In the genomic region with DNA sequence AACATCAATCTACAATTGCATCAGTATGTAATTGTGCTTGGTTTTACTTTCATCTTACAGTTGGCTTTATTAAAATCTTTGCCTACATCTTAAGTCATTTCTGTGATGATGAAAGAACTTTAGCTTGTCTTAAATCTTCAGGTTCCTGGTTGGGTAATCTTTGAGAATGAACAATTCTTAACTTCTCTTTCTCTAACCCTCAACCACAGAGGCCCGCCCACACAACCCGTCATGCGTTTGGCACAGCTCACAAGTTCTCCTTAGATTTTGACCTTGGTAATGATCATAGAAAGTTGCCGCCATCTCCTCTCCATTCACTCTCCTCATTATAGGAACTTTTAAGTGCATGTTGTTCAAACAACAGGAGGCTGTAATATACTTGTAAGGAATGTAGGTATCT, we compare ENCODE assay signal across 16 mouse cellular contexts. TPM values are rescaled to one million over a fixed set of nuclear protein-coding genes. Genes with fewer than 3 reads are reported as not detected.
A peak's percentile ranks its signal among the peaks of the same experiment; 100 is the strongest.
DNase-seq lines count a peak whose midpoint lies in the region; ATAC-seq and TF ChIP-seq lines count a peak whose summit lies in the region.
"Had no signal": no experiment of that assay in that cellular context is flagged by ENCODE, and none has a peak within 500 bp of the region (broad histone marks: within the 10 kb centered on the region; RNA-seq: fewer than 3 reads in every experiment).

No protein-coding gene starts in this region.

- H3K36me3 ChIP-seq in hindbrain, postnatal 0 days (ENCODE audit: insufficient read depth, low read length), result no peaks in the 10 kb centered on the region
- H3K36me3 ChIP-seq: embryonic facial prominence, embryonic 10.5 days; G1E; limb, embryonic 15.5 days; midbrain, embryonic 12.5 days had no signal

- H3K4me3 ChIP-seq in hindbrain, postnatal 0 days (ENCODE audit: low read length), result no peak overlapping the region
- H3K4me3 ChIP-seq: embryonic facial prominence, embryonic 10.5 days; limb, embryonic 15.5 days; midbrain, embryonic 12.5 days had no signal

- no peak overlapping the region for H3K9ac ChIP-seq in hindbrain, postnatal 0 days (replicated peaks; ENCODE audit: low read length)
- H3K9ac ChIP-seq: limb, embryonic 15.5 days; midbrain, embryonic 12.5 days had no signal

- H3K4me2 ChIP-seq in hindbrain, postnatal 0 days (ENCODE audit: low read depth, low read length), result no peak overlapping the region
- H3K4me2 ChIP-seq: limb, embryonic 15.5 days; midbrain, embryonic 12.5 days had no signal

- H3K27me3 ChIP-seq in hindbrain, postnatal 0 days (ENCODE audit: insufficient read depth, low read length), result no peaks in the 10 kb centered on the region
- H3K27me3 ChIP-seq: limb, embryonic 15.5 days; midbrain, embryonic 12.5 days had no signal

- WGBS in hindbrain, postnatal 0 days, result 87% methylated on average over 4 of the region's 4 CpGs

- H3K4me1 ChIP-seq in hindbrain, postnatal 0 days (ENCODE audit: insufficient read depth, low read length), result no peaks in the 10 kb centered on the region
- H3K4me1 ChIP-seq: embryonic facial prominence, embryonic 10.5 days; limb, embryonic 15.5 days; midbrain, embryonic 12.5 days had no signal

- no peak for ATAC-seq in hindbrain, postnatal 0 days

- no peak for TF ChIP-seq CTCF in hindbrain, postnatal 0 days (IDR thresholded peaks at IDR 0.05; ENCODE audit: low read depth)

- DNase-seq in Muller cell, postnatal 12 days (ENCODE audit: inconsistent ontology term), result peak; percentile 29
- peak; percentile 43 for DNase-seq in c-Kit-positive CD71-negative TER-119-negative erythroid progenitor cells, embryonic 14.5 days (ENCODE audit: low read depth)
- peak; percentile 42 for DNase-seq in lung, postnatal 10 days
- peak; percentile 18 to 26 for DNase-seq in thymus, postnatal 10 days (ENCODE audit: low spot score in 2 of 2)
- DNase-seq in right cerebral cortex, adult 2 months (ENCODE audit: low spot score in 2 of 2), result no peak
- no peak for DNase-seq in ovary, adult 18-20 months (ENCODE audit: low spot score)
- DNase-seq in hindbrain, postnatal 0 days (ENCODE audit: low spot score), result no peak
- DNase-seq: cerebellum, adult 18-20 months; heart, adult 11 months; heart, postnatal 36 days; layer of hippocampus, postnatal 36 days had no signal

- no peak overlapping the region for H3K27ac ChIP-seq in hindbrain, postnatal 0 days
- H3K27ac ChIP-seq: embryonic facial prominence, embryonic 10.5 days; kidney, postnatal 0 days; limb, embryonic 15.5 days; midbrain, embryonic 12.5 days had no signal

- no peaks in the 10 kb centered on the region for H3K9me3 ChIP-seq in hindbrain, postnatal 0 days (ENCODE audit: low read length)
- H3K9me3 ChIP-seq: embryonic facial prominence, embryonic 10.5 days; G1E; limb, embryonic 15.5 days; midbrain, embryonic 12.5 days had no signal

RNA-seq across cellular contexts. Expression of gene Mboat1, which starts 18.0 kb away (rescaled TPM):
- 1.4 and 3.1 TPM in 2 replicates for total RNA-seq in hindbrain, postnatal 0 days (2014; rRNA removed)
- 3.6 and 4.2 TPM in 2 replicates for polyA plus RNA-seq in hindbrain, postnatal 0 days (2015; fragmentation: Nextera tagmentation; extraction: Ambion mirVana)
- polyA plus RNA-seq: G1E had no signal

Comparison
In these comparisons a context has a peak if more than half of its experiments do, and no peak if none do; other contexts are left out.
1. DNase-seq: peak in Muller cell, postnatal 12 days (single experiment), c-Kit-positive CD71-negative TER-119-negative erythroid progenitor cells, embryonic 14.5 days (single experiment), lung, postnatal 10 days (single experiment) and thymus, postnatal 10 days (2 of 2); none in right cerebral cortex, adult 2 months (0 of 2), ovary, adult 18-20 months (single experiment) and hindbrain, postnatal 0 days (single experiment).